Mouse (Mus musculus) hindbrain, embryonic 14.5 days (tissue): Measurements from ENCODE around the gene Rnaseh2a. TPM values are rescaled to one million over a fixed set of nuclear protein-coding genes. Genes with fewer than 3 reads are reported as not detected.

Experiments
- ATAC-seq: fragments of 200-750 bp; cut with Nextera tagmentation; 2 replicates; pipeline ENCODE4 v1.8.0; 2017; ENCODE audit warnings: moderate number of reproducible peaks, mild to moderate bottlenecking, moderate TSS enrichment, moderate library complexity; ENCODE audit not compliant: low FRiP score
- DNase-seq: peaks from one replicate; pipeline ENCODE4 v3.0.0-alpha.2; 2015; ENCODE audit warnings: low spot score
- H3K27ac ChIP-seq: fragments of 300-500 bp; sonication (generic); 2 replicates; pipeline ENCODE4 v1.5.1; 2014; ENCODE audit warnings: mild to moderate bottlenecking, moderate library complexity
- H3K27me3 ChIP-seq: fragments of 300-500 bp; sonication (generic); 2 replicates; pipeline ENCODE4 v1.6.1; 2014; ENCODE audit warnings: mild to moderate bottlenecking, low read length, mixed read lengths; ENCODE audit not compliant: control insufficient read depth, insufficient read depth
- H3K36me3 ChIP-seq: fragments of 300-500 bp; sonication (generic); replicated peaks from 2 replicates; pipeline ENCODE4 v1.6.1; 2014; ENCODE audit not compliant: control insufficient read depth, insufficient read depth
- H3K4me1 ChIP-seq: fragments of 300-500 bp; sonication (generic); replicated peaks from 2 replicates; pipeline ENCODE4 v1.6.1; 2014; ENCODE audit warnings: antibody characterized with exemption, low read length, mixed read lengths; ENCODE audit not compliant: control insufficient read depth, insufficient read depth
- H3K4me2 ChIP-seq: fragments of 300-500 bp; sonication (generic); replicated peaks from 2 replicates; pipeline ENCODE4 v1.6.1; 2014; ENCODE audit warnings: mild to moderate bottlenecking, moderate library complexity
- H3K4me3 ChIP-seq: fragments of 300-500 bp; sonication (generic); replicated peaks from 2 replicates; pipeline ENCODE4 v1.5.1; 2014; ENCODE audit warnings: mild to moderate bottlenecking, low read length
- H3K9ac ChIP-seq: fragments of 300-500 bp; sonication (generic); 2 replicates; pipeline ENCODE4 v1.6.1; 2014
- H3K9me3 ChIP-seq: fragments of 300-500 bp; sonication (generic); 2 replicates; pipeline ENCODE4 v1.6.1; 2016; ENCODE audit warnings: low read length; ENCODE audit not compliant: control insufficient read depth
- WGBS: fragments of 180-500 bp; shearing (Covaris S2); extraction: QIAGEN DNeasy Blood & Tissue Kit; methylation state at CpG from one replicate; pipeline ENCODE4 v1.1.7; 2014; 5-methylcytosine and 5-hydroxymethylcytosine counted together
- polyA plus RNA-seq: library from polyadenylated mRNA; unstranded; fragments of >200 nt; fragmentation: Nextera tagmentation; extraction: Ambion mirVana; gene quantifications from 2 replicates; pipeline ENCODE4 v1.2.1, GENCODE M21; 2014

Rnaseh2a gene
- polyA plus RNA-seq, 1 experiment from 2014 or later = 47.8 TPM

GRCm38 (mm10) chr8:84944478-84945160 lies 24.9 kb downstream of the Rnaseh2a start:
- WGBS = 2% methylated on average over 26 of the region's 26 CpGs
- no peaks in the 10 kb centered on the region for H3K9me3 ChIP-seq
- peaks cover 27% of the 10 kb centered on the region for H3K4me1 ChIP-seq
- peak overlapping the region; percentile 70 for H3K4me3 ChIP-seq
- H3K9ac ChIP-seq = peak overlapping the region; percentile 87; the same call in 1 of the 2 replicates
- peak; percentile 65 for DNase-seq
- H3K27ac ChIP-seq = no peak overlapping the region
- 0 out of 2 replicates have a peak, but pooled peaks have one; percentile 23 for ATAC-seq
- H3K27me3 ChIP-seq = peaks cover 52% of the 10 kb centered on the region
- peak overlapping the region; percentile 82 for H3K4me2 ChIP-seq
- H3K36me3 ChIP-seq = no peaks in the 10 kb centered on the region

- Histone ChIP-seq H3K4me2 (peak overlapping the region; percentile 82), H3K9ac (no peak overlapping the region), H3K4me3 (no peak overlapping the region), H3K9me3 (no peaks in the 10 kb centered on the region), H3K27me3 (peaks cover 48% of the 10 kb centered on the region), H3K36me3 (no peaks in the 10 kb centered on the region), H3K4me1 (peaks cover 27% of the 10 kb centered on the region), H3K27ac (no peak overlapping the region)
- ATAC-seq = no peak
- no peak for DNase-seq
- 22% methylated on average over 4 of the region's 4 CpGs for WGBS
These were observed 25.9 kb downstream of the Rnaseh2a start for GRCm38 (mm10) chr8:84943699-84944098.

DNA sequence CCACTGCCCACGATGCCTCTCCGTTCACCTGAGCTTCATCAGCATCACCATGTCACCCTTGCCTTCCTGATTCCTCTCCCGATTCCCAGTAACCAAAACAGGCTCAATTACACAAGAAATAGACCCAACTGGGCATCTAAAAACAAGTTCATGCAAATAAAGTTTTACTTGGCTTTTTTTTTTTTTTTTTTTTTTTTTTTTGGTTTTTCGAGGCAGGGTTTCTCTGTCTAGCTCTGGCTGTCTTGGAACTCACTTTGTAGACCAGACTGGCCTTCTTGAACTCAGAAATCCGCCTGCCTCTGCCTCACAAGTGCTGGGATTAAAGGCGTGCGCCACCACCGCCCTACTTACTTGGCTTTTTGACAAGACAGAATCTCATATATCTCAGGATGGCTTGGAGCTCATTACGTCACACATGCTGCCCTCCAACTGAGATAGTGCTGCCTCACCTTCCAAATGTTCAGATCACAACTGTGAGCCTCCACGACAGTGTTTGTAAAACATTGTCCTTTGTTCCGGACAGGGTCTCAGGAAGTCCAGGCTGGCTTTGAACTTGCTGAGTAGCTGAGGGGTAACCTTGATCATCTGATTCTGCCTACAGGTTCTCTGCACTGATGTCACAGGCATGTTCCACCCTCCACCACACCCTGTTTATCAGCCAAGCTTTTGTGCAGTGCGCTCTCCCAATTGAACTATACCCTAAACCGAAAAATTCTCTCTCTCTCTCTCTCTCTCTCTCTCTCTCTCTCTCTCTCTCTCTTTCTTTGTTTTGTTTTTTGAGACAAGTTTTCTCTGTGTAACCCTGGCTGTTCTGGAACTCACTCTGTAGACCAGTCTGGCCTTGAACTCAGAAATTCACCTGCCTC lies 31.7 kb downstream of the Rnaseh2a start:
- WGBS = 62% methylated on average over 12 of the region's 13 CpGs
- Histone ChIP-seq H3K4me3 (peak overlapping the region; percentile 81), H3K4me1 (peaks cover 30% of the 10 kb centered on the region), H3K9me3 (no peaks in the 10 kb centered on the region), H3K9ac (peak overlapping the region; percentile 95), H3K27ac (peak overlapping the region; percentile 98), H3K4me2 (peak overlapping the region; percentile 90), H3K27me3 (peaks cover 13% of the 10 kb centered on the region), H3K36me3 (peaks cover 1% of the 10 kb centered on the region; the same call in 1 of the 2 replicates)
- ATAC-seq = no peak
- DNase-seq = no peak

DNA sequence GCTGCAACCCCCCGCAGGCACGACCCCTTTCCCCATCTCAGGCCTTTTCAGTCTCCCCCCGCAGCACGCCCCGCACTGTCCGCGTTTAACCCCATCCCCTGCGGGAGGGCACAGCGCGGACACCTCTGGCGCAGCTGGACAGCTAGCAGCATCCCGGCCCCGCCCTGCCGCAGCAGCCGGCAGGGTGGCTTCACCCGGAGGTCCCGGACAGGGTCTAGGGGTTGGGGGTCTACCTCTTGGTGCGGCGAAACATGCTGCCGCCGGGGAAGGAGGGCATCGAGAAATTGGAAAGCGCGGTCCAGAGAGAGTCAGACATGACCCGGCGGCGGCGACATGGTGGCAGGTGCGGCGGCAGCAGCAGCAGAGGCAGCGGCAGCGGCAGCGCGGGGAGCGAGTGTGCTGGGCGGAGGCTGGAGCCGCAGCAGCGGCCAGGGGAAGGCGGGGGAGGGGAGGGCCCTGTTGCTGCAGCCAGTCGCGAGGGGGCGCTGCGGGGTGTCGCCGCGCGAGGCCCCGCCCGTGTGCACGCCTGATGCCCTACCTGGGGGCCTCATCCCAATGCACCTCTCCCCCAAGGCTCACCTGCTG lies 32.5 kb downstream of the Rnaseh2a start, which contains the start of gene Mast1:
Gene Mast1, minus strand, starts transcription at position 398 of the 585 bp plus-strand sequence.
- WGBS = under 1% methylated on average over 50 of the region's 50 CpGs
- H3K9ac ChIP-seq = peak within 1 kb of the TSS; percentile 95
- peak within 1 kb of the TSS; percentile 90 for H3K4me2 ChIP-seq
- H3K9me3 ChIP-seq = no peaks in the 10 kb centered on the region
- ATAC-seq (peak; percentile 76), DNase-seq (peak; percentile 84)
- H3K36me3 ChIP-seq = peaks cover 9% of the 10 kb centered on the region; the same call in 1 of the 2 replicates
- peak within 1 kb of the TSS; percentile 98 for H3K27ac ChIP-seq
- H3K4me1 ChIP-seq = peaks cover 30% of the 10 kb centered on the region
- H3K4me3 ChIP-seq = peak within 1 kb of the TSS; percentile 81
- H3K27me3 ChIP-seq = peaks cover 13% of the 10 kb centered on the region

- H3K9ac ChIP-seq = peak overlapping the region; percentile 95
- peaks cover 13% of the 10 kb centered on the region for H3K27me3 ChIP-seq
- H3K36me3 ChIP-seq = peaks cover 17% of the 10 kb centered on the region; the same call in 1 of the 2 replicates
- no peak for DNase-seq
- H3K9me3 ChIP-seq = no peaks in the 10 kb centered on the region
- ATAC-seq = peak; percentile 43
- H3K27ac ChIP-seq = peak overlapping the region; percentile 98
- peak overlapping the region; percentile 81 for H3K4me3 ChIP-seq
- 11% methylated on average over 23 of the region's 23 CpGs for WGBS
- H3K4me2 ChIP-seq = peak overlapping the region; percentile 90
- peaks cover 30% of the 10 kb centered on the region for H3K4me1 ChIP-seq
These were observed 33.3 kb downstream of the Rnaseh2a start for GRCm38 (mm10) chr8:84936041-84936961.

DNA sequence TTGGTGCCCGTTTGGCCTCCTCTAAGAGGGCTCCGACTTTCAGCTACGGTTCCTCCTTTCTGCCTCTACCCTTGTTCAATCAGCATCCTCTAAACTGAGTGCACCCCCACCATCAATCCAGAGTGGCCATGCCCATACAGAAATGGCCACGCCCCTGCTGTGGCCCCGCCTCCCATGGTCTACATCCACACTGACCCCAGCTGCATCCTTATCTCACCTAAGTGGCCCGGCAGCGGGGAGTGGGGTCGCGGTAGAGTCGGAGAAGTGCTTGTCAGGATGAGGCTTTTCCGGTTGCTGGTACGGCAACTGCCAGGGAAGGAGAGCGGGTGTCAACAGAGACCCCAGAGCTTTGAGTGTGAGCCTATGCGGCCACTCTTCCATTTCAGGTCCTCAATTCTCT lies 34.1 kb downstream of the Rnaseh2a start:
- H3K4me3 ChIP-seq = peak overlapping the region; percentile 81
- H3K27ac ChIP-seq = peak overlapping the region; percentile 98
- no peaks in the 10 kb centered on the region for H3K9me3 ChIP-seq
- DNase-seq (no peak), ATAC-seq (0 out of 2 replicates have a peak, but pooled peaks have one; percentile 5)
- 4% methylated on average over 14 of the region's 14 CpGs for WGBS
- peaks cover 24% of the 10 kb centered on the region for H3K36me3 ChIP-seq
- H3K27me3 ChIP-seq = peaks cover 13% of the 10 kb centered on the region
- H3K4me1 ChIP-seq = peaks cover 30% of the 10 kb centered on the region
- peak overlapping the region; percentile 95 for H3K9ac ChIP-seq
- H3K4me2 ChIP-seq = peak overlapping the region; percentile 90

- under 1% methylated on average over 15 of the region's 15 CpGs for WGBS
- DNase-seq (peak; percentile 86), ATAC-seq (peak; percentile 71)
- Histone ChIP-seq H3K9me3 (no peaks in the 10 kb centered on the region), H3K4me1 (peaks cover 30% of the 10 kb centered on the region), H3K27me3 (peaks cover 13% of the 10 kb centered on the region), H3K36me3 (peaks cover 30% of the 10 kb centered on the region), H3K4me3 (peak overlapping the region; percentile 81), H3K27ac (peak overlapping the region; percentile 98), H3K9ac (peak overlapping the region; percentile 95), H3K4me2 (peak overlapping the region; percentile 90)
These were observed 34.7 kb downstream of the Rnaseh2a start for GRCm38 (mm10) chr8:84934860-84935259.

DNA sequence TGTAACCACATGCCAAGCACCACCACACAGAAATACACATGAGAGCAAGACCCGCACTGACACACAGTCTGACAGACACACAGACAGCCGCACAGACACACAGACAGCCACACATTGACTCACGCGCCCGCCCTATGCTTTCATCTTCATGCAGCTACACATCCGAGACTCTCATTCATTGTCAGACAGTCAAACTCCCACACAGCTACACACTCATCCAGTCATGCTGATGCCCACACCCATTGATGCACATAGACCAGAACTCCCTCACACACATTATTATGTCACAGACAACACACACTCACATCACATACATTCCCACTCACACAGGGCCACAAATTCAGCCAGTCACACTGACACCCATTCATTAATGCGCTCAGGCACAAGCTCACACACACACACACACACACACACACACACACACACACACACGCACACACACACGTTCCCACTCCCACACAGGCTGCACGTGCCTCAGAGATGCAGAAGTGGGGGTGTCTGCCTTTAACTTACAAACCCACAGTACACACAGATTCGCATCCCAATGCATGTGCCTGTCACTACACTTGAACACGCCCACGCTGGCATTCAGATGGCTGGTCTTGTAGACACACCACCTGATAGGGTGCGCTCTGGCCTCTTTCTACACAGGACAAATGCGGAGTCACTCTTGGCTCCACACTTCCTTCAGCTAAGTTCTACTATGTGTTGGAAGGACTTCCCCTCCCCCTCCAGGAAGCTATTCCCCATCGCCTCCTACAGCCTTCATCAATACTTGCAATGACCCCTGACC lies 35.6 kb downstream of the Rnaseh2a start:
- ATAC-seq = no peak
- Histone ChIP-seq H3K4me1 (peaks cover 33% of the 10 kb centered on the region), H3K4me3 (peak overlapping the region; percentile 81), H3K9me3 (no peaks in the 10 kb centered on the region), H3K27ac (no peak overlapping the region), H3K27me3 (peaks cover 13% of the 10 kb centered on the region), H3K36me3 (peaks cover 39% of the 10 kb centered on the region), H3K4me2 (peak overlapping the region; percentile 90), H3K9ac (no peak overlapping the region)
- no peak for DNase-seq
- WGBS = 79% methylated on average over 16 of the region's 16 CpGs
